Mouse (Mus musculus) testis, adult 2 months (tissue): ENCODE results near the gene Lpgat1.

ENCODE experiments used
- CTCF ChIP-seq: fragments of 200-500 bp; IDR thresholded peaks from 2 replicates; pipeline ENCODE4 v1.5.1; 2012; ENCODE audit warnings: low read depth, mild to moderate bottlenecking, inconsistent platforms, low read length, moderate library complexity; ENCODE audit not compliant: control insufficient read depth, insufficient read depth, insufficient replicate concordance
- POLR2A ChIP-seq: fragments of 200-500 bp; IDR thresholded peaks from 2 replicates; pipeline ENCODE4 v1.6.1; 2012; ENCODE audit warnings: low read depth, mild to moderate bottlenecking, inconsistent platforms, low read length, moderate library complexity; ENCODE audit not compliant: control insufficient read depth

DNA sequence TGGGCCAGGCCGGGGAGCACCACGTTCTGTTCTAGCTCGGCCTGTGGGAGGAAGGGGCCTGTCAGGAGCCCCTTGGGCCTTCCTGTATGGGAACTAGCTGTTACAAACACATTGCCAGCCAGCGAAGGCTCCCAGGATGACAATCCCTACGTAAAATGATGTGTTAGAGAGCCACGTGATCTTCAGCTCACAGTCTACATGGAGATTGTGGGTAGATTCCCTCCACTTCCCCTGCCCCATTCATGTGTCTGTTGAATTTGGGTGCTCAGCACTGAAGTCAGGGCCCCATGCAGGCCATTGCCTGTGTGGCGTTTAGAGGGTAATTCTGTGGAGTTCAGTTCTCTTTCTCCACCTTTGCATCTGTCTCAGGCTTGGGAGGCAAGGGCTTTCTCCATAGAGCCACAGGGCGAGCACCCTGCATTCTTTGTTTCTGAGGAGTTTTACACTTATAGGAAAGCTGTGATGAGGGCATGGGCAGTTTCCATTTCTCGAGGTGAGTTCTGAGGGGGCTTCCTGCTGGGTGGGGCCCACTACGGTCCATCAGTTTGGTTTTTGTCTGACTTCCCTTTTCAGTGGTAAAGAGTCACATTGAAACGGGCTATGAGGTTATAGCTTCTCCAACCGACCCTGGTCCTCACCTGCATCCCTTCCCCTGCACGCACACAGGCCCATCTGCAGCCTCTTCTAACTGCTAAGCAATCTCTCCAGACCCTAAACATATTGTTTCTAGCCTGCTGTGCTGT lies 95.5 kb downstream of the Lpgat1 start:
- no peak for TF ChIP-seq CTCF
- TF ChIP-seq POLR2A, result no peak
